Mouse (Mus musculus): ENCODE measurements at regions not wholly inside any gene's neighbourhood (a gene's known extent, or its start where the extent isn't known, plus 50 kb on each side); places are given as distances from the start of the nearest gene placed in this dataset.

DNA sequence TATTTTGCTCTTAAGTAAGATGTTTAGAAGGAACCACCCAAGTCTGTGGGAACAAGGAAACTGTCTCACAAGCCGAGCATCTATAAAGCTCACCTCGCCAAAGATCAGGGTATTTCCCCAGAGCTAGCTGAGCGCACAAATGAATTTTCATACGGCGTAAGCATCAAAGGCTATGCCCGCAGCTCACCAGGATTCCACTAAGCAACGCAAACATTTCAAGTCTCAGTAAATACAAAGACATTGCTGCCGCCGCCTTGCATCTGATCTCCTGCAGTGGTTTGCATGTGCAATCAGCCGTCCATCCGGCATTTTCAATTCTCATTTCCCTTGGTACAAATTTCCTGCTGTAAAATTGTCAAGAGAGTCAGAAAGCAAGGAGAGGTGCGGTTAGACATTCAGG lies 62.9 kb upstream of the Gm11983 start:
- Histone ChIP-seq H3K9me3 (replicated peaks; ENCODE audit: control insufficient read depth, insufficient read depth, low read length, poor library complexity, severe bottlenecking) (no peaks in the 10 kb centered on the region), H3K9ac (ENCODE audit: low read depth, poor library complexity, severe bottlenecking) (peak overlapping the region; percentile 3; the same call in 1 of the 2 replicates), H3K4me3 (ENCODE audit: low read depth, low read length) (peak overlapping the region; percentile 1; the same call in 1 of the 2 replicates), H3K4me1 (ENCODE audit: control insufficient read depth, insufficient read depth, low read length) (peaks cover 16% of the 10 kb centered on the region), H3K27ac (ENCODE audit: insufficient read depth, low read length) (no peak overlapping the region), H3K27me3 (ENCODE audit: control insufficient read depth, insufficient read depth, low read length, poor library complexity, severe bottlenecking) (no peaks in the 10 kb centered on the region), H3K36me3 (ENCODE audit: control insufficient read depth, insufficient read depth, low read length, poor library complexity, severe bottlenecking) (no peaks in the 10 kb centered on the region)
- TF ChIP-seq POLR2A (IDR thresholded peaks at IDR 0.05; ENCODE audit: insufficient read depth, low read length), result no peak
- TF ChIP-seq EP300 (IDR thresholded peaks at IDR 0.05; ENCODE audit: insufficient read depth, low read depth, low read length), result no peak
- TF ChIP-seq CTCF (IDR thresholded peaks at IDR 0.05; ENCODE audit: low read depth, low read length), result no peak

DNA sequence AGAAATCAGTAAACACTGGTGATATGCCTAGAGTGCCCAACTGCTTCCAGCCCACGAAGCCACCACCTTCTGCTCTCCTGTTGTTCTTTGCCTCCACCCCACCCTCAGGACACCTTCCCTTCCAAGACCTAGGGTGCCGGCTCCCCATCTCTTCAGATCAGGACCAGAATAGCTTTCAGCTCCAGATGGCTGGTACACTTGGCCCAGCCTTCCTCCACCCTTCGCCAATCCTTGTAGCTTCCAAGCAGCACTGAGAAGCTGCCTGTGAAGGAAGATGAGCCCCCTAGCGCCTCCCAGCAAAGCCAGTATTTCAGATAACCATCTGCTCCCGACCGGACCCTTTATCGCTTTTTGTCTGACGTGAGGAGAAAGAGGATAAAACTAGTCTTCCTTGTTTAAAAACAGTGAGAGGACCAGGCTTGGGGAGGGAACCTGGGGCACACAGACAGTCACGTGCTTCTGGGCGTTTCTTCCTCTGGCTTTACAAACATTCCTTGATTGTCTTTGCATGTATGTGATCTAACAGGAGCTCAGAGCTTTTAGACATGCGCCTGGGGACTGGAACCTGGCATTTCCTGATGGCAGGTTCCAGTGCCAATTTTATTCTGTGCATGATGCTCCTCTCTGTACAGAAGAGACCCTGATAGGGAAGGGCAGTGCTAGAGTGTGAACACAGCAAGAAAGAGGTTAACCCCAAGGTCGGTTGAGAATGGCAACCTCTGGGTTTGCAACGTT lies 62.0 kb upstream of the Gm11983 start:
- Histone ChIP-seq H3K27ac (ENCODE audit: insufficient read depth, low read length) (no peak overlapping the region), H3K4me1 (ENCODE audit: control insufficient read depth, insufficient read depth, low read length) (peaks cover 16% of the 10 kb centered on the region), H3K9ac (ENCODE audit: low read depth, poor library complexity, severe bottlenecking) (no peak overlapping the region), H3K36me3 (ENCODE audit: control insufficient read depth, insufficient read depth, low read length, poor library complexity, severe bottlenecking) (no peaks in the 10 kb centered on the region), H3K9me3 (replicated peaks; ENCODE audit: control insufficient read depth, insufficient read depth, low read length, poor library complexity, severe bottlenecking) (no peaks in the 10 kb centered on the region), H3K27me3 (ENCODE audit: control insufficient read depth, insufficient read depth, low read length, poor library complexity, severe bottlenecking) (no peaks in the 10 kb centered on the region), H3K4me3 (ENCODE audit: low read depth, low read length) (no peak overlapping the region)
- no peak for TF ChIP-seq CTCF (IDR thresholded peaks at IDR 0.05; ENCODE audit: low read depth, low read length)
- TF ChIP-seq POLR2A (IDR thresholded peaks at IDR 0.05; ENCODE audit: insufficient read depth, low read length), result no peak
- no peak for TF ChIP-seq EP300 (IDR thresholded peaks at IDR 0.05; ENCODE audit: insufficient read depth, low read depth, low read length)

DNA sequence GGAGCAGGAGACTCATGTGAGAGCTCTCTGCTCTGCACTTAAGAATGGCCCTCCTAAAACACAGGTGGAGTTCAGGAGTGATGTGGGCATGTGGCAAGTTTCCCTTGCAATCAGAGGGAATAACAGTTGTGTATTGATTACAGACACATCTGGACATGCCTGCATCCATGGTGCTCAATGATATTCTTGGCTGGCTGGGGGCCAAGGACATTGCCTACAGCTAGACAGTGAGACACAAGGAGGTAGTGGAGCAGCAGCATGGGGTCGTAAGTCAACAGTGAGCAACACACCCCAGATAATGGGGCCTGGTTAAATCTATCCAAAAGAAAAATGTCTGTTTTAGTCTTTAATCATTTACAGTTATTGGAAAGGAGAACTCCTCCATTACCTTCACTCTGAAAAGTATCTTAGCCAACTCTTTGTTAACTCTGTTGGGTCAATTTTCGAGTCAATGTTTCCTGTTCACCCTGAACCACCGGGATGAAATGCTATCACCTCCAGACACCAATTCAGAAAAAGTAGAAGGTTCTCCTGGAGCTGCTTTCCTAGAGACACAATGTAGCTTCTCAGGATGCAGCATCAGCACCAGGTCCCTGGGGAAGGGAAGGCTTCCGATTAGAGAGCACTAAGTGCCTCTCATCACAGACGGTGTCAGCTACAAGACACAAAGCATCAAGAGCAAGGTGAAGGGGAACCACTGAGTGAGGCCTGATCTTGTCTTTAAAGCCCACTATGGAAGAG lies 61.1 kb upstream of the Gm11983 start:
- TF ChIP-seq POLR2A (IDR thresholded peaks at IDR 0.05; ENCODE audit: insufficient read depth, low read length) (no peak), CTCF (IDR thresholded peaks at IDR 0.05; ENCODE audit: low read depth, low read length) (no peak), EP300 (IDR thresholded peaks at IDR 0.05; ENCODE audit: insufficient read depth, low read depth, low read length) (no peak)
- peaks cover 16% of the 10 kb centered on the region for H3K4me1 ChIP-seq (ENCODE audit: control insufficient read depth, insufficient read depth, low read length)
- H3K9ac ChIP-seq (ENCODE audit: low read depth, poor library complexity, severe bottlenecking), result no peak overlapping the region

DNA sequence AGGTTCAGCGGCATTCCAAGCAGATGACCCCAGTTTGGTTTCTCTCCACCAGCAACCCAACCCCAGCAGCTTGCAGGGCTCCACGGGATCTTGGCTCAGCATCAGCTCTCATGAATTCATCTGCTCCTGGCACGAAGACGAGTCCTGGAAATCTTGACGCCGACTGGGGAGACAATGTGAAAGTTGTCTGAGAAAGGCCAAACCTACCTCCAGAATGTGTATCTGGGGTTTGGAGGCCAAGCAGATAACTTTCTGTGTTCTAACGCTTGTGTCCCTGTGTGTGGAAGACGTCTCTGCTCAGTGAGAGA lies 58.3 kb upstream of the Gm11983 start:
- no peak overlapping the region for H3K4me3 ChIP-seq (ENCODE audit: low read depth, low read length)
- no peaks in the 10 kb centered on the region; the same call in 1 of the 2 replicates for H3K36me3 ChIP-seq (ENCODE audit: control insufficient read depth, insufficient read depth, low read length, poor library complexity, severe bottlenecking)
- peaks cover 13% of the 10 kb centered on the region for H3K4me1 ChIP-seq (ENCODE audit: control insufficient read depth, insufficient read depth, low read length)
- peak overlapping the region; percentile 11 for H3K9ac ChIP-seq (ENCODE audit: low read depth, poor library complexity, severe bottlenecking)
- TF ChIP-seq EP300 (IDR thresholded peaks at IDR 0.05; ENCODE audit: insufficient read depth, low read depth, low read length) (peak; percentile 71), POLR2A (IDR thresholded peaks at IDR 0.05; ENCODE audit: insufficient read depth, low read length) (no peak), CTCF (IDR thresholded peaks at IDR 0.05; ENCODE audit: low read depth, low read length) (no peak)
- H3K9me3 ChIP-seq (replicated peaks; ENCODE audit: control insufficient read depth, insufficient read depth, low read length, poor library complexity, severe bottlenecking), result peaks cover 25% of the 10 kb centered on the region
- peak overlapping the region; percentile 97 for H3K27ac ChIP-seq (ENCODE audit: insufficient read depth, low read length)
- H3K27me3 ChIP-seq (ENCODE audit: control insufficient read depth, insufficient read depth, low read length, poor library complexity, severe bottlenecking), result no peaks in the 10 kb centered on the region

More for the DNA sequence above, 61.1 kb upstream of the Gm11983 start:
- Histone ChIP-seq H3K27ac (ENCODE audit: insufficient read depth, low read length) (no peak overlapping the region), H3K9me3 (replicated peaks; ENCODE audit: control insufficient read depth, insufficient read depth, low read length, poor library complexity, severe bottlenecking) (no peaks in the 10 kb centered on the region), H3K27me3 (ENCODE audit: control insufficient read depth, insufficient read depth, low read length, poor library complexity, severe bottlenecking) (no peaks in the 10 kb centered on the region), H3K4me3 (ENCODE audit: low read depth, low read length) (no peak overlapping the region), H3K36me3 (ENCODE audit: control insufficient read depth, insufficient read depth, low read length, poor library complexity, severe bottlenecking) (no peaks in the 10 kb centered on the region)

DNA sequence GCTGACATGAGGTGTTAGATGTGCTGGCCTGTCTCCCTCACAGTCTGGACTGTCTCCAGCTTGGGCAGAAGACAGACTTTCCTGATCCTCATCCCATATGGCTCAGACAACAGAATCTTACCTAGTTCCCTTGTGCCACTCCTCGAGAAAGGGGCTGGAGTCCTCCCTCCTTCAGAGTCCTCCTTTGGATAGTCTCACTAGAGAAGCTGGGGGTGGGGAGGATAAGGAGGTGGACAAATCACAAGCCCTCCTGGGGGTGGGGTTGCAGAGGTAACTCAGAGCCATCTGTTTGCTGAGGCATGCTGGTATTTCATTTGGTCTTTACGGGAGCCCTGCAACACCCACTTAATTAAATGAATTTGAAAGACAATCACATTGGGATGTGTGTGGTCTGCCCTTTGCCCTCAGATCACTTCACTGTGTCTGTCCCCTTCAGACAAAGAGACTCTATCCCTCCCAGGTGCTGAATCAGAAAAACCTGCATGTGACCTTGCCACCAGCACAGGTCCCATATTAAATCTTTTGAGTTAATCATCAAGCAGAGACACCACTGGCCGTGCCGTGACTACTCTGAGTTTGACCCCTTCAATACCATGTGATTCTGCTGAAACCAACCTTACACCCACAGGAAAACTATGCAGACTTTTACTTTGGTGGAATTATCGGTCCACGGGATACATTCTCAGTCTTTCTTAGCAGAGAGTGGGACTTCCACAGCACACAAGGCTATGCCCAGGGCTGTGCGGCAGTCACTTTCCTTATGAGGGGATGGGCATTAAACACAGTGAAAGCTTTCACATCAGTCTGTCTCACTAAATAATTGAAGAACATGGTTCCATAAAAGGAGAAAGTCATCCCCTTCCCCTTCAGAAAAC lies 57.7 kb upstream of the Gm11983 start:
- H3K9ac ChIP-seq (ENCODE audit: low read depth, poor library complexity, severe bottlenecking), result peak overlapping the region; percentile 22
- peaks cover 10% of the 10 kb centered on the region for H3K4me1 ChIP-seq (ENCODE audit: control insufficient read depth, insufficient read depth, low read length)
- no peaks in the 10 kb centered on the region for H3K27me3 ChIP-seq (ENCODE audit: control insufficient read depth, insufficient read depth, low read length, poor library complexity, severe bottlenecking)
- no peaks in the 10 kb centered on the region; the same call in 1 of the 2 replicates for H3K36me3 ChIP-seq (ENCODE audit: control insufficient read depth, insufficient read depth, low read length, poor library complexity, severe bottlenecking)
- TF ChIP-seq POLR2A (IDR thresholded peaks at IDR 0.05; ENCODE audit: insufficient read depth, low read length), result no peak
- peak; percentile 98 for TF ChIP-seq EP300 (IDR thresholded peaks at IDR 0.05; ENCODE audit: insufficient read depth, low read depth, low read length)
- peak overlapping the region; percentile 74 for H3K4me3 ChIP-seq (ENCODE audit: low read depth, low read length)
- peaks cover 31% of the 10 kb centered on the region for H3K9me3 ChIP-seq (replicated peaks; ENCODE audit: control insufficient read depth, insufficient read depth, low read length, poor library complexity, severe bottlenecking)
- H3K27ac ChIP-seq (ENCODE audit: insufficient read depth, low read length), result peak overlapping the region; percentile 98

Measured in ES-Bruce4 (cell line).